23 mouse cellular contexts compared by ENCODE assay signal in genomic region chr19:31910423-31910822, GRCm38 (mm10). TPM values are rescaled to one million over a fixed set of nuclear protein-coding genes. Genes with fewer than 3 reads are reported as not detected.
DNase-seq lines count a peak whose midpoint lies in the region; ATAC-seq and TF ChIP-seq lines count a peak whose summit lies in the region.
"Had no signal": no experiment of that assay in that cellular context is flagged by ENCODE, and none has a peak within 500 bp of the region (broad histone marks: within the 10 kb centered on the region; RNA-seq: fewer than 3 reads in every experiment).

No protein-coding gene starts in this region.

- no peak for TF ChIP-seq POLR2A in thymus, adult 2 months (IDR thresholded peaks at IDR 0.05; ENCODE audit: control insufficient read depth, extremely low read depth, insufficient read depth, low read length, poor library complexity)

- H3K4me2 ChIP-seq in kidney, postnatal 0 days (ENCODE audit: low read length) = no peak overlapping the region
- H3K4me2 ChIP-seq: embryonic facial prominence, embryonic 12.5 days; heart, embryonic 12.5 days; kidney, embryonic 15.5 days; limb, embryonic 13.5 days; midbrain, embryonic 12.5 days; stomach, embryonic 15.5 days had no signal

- H3K27me3 ChIP-seq in kidney, postnatal 0 days (ENCODE audit: insufficient read depth, low read length) = no peaks in the 10 kb centered on the region
- no peaks in the 10 kb centered on the region for H3K27me3 ChIP-seq in thymus, adult 2 months (ENCODE audit: control insufficient read depth, insufficient read depth, low read length)
- H3K27me3 ChIP-seq: embryonic facial prominence, embryonic 12.5 days; heart, embryonic 12.5 days; kidney, embryonic 15.5 days; limb, embryonic 13.5 days; midbrain, embryonic 12.5 days; stomach, embryonic 15.5 days had no signal

- no peak overlapping the region for H3K27ac ChIP-seq in kidney, postnatal 0 days
- no peak overlapping the region for H3K27ac ChIP-seq in thymus, adult 2 months (ENCODE audit: control insufficient read depth, insufficient read depth, low read length)
- H3K27ac ChIP-seq: embryonic facial prominence, embryonic 12.5 days; kidney, embryonic 15.5 days; limb, embryonic 13.5 days; midbrain, embryonic 12.5 days; stomach, embryonic 15.5 days had no signal

- H3K4me3 ChIP-seq in kidney, postnatal 0 days (replicated peaks; ENCODE audit: low read depth, low read length) = no peak overlapping the region
- no peak overlapping the region for H3K4me3 ChIP-seq in thymus, adult 2 months (ENCODE audit: control insufficient read depth, insufficient read depth, low read length)
- H3K4me3 ChIP-seq: embryonic facial prominence, embryonic 12.5 days; heart, embryonic 12.5 days; kidney, embryonic 15.5 days; limb, embryonic 13.5 days; midbrain, embryonic 12.5 days; stomach, embryonic 15.5 days had no signal

- TF ChIP-seq CTCF in kidney, postnatal 0 days (IDR thresholded peaks at IDR 0.05; ENCODE audit: low read depth) = no peak
- no peak for TF ChIP-seq CTCF in thymus, adult 2 months (IDR thresholded peaks at IDR 0.05; ENCODE audit: borderline replicate concordance, control insufficient read depth, extremely low read depth, insufficient read depth, low read length, poor library complexity)

- ATAC-seq in kidney, postnatal 0 days (replicated peaks; ENCODE audit: low FRiP score, low read depth) = no peak
- ATAC-seq in activated CD4-positive, CD25-positive, alpha-beta regulatory T cell, adult 4 months = peak; percentile 92
- peak; percentile 76 for ATAC-seq in megakaryocyte, adult 5-6 weeks (ENCODE audit: poor library complexity, severe bottlenecking)

- H3K9me3 ChIP-seq in kidney, postnatal 0 days (replicated peaks; ENCODE audit: low read length) = no peaks in the 10 kb centered on the region
- H3K9me3 ChIP-seq: embryonic facial prominence, embryonic 12.5 days; G1E; heart, embryonic 12.5 days; kidney, embryonic 15.5 days; limb, embryonic 13.5 days; midbrain, embryonic 12.5 days; stomach, embryonic 15.5 days had no signal

- no peaks in the 10 kb centered on the region for H3K36me3 ChIP-seq in kidney, postnatal 0 days (ENCODE audit: insufficient read depth, low read length)
- no peaks in the 10 kb centered on the region for H3K36me3 ChIP-seq in thymus, adult 2 months (ENCODE audit: control insufficient read depth, insufficient read depth, low read length)
- H3K36me3 ChIP-seq: embryonic facial prominence, embryonic 12.5 days; G1E; heart, embryonic 12.5 days; kidney, embryonic 15.5 days; limb, embryonic 13.5 days; midbrain, embryonic 12.5 days; stomach, embryonic 15.5 days had no signal

- 44% methylated on average over 6 of the region's 6 CpGs for WGBS in kidney, postnatal 0 days
- WGBS in thymus, adult 2 months = 6% methylated on average over 6 of the region's 6 CpGs

- DNase-seq in kidney, postnatal 0 days (ENCODE audit: low spot score) = peak; percentile 33
- DNase-seq in kidney, adult 11 months = no peak
- peak; percentile 9 for DNase-seq in thymus, adult 2 months
- DNase-seq in spleen, postnatal 4 days (ENCODE audit: low spot score in 2 of 2) = no peak
- no peak for DNase-seq in urinary bladder, adult 18-20 months (ENCODE audit: low spot score in 2 of 2)
- no peak for DNase-seq in spleen, postnatal 14 days (ENCODE audit: low spot score in 2 of 2)
- DNase-seq: adrenal gland, postnatal 25 days; cerebellum, postnatal 25 days; gastrocnemius, postnatal 14 days; heart, postnatal 4 days had no signal

- H3K4me1 ChIP-seq in kidney, postnatal 0 days (replicated peaks; ENCODE audit: insufficient read depth, low read length) = no peaks in the 10 kb centered on the region
- no peaks in the 10 kb centered on the region for H3K4me1 ChIP-seq in thymus, adult 2 months (replicated peaks; ENCODE audit: control insufficient read depth, insufficient read depth, low read length)
- H3K4me1 ChIP-seq: embryonic facial prominence, embryonic 12.5 days; heart, embryonic 12.5 days; kidney, embryonic 15.5 days; midbrain, embryonic 12.5 days; stomach, embryonic 15.5 days had no signal

- no peak overlapping the region for H3K9ac ChIP-seq in kidney, postnatal 0 days (ENCODE audit: low read depth, low read length)
- H3K9ac ChIP-seq: embryonic facial prominence, embryonic 12.5 days; heart, embryonic 12.5 days; kidney, embryonic 15.5 days; limb, embryonic 13.5 days; midbrain, embryonic 12.5 days; stomach, embryonic 15.5 days had no signal

RNA-seq across cellular contexts. Expression of gene A1cf, which starts 41.9 kb away (rescaled TPM):
- 2.0 and 2.3 TPM in 2 replicates for polyA plus RNA-seq in kidney, postnatal 0 days (2015; fragmentation: Nextera tagmentation; extraction: Ambion mirVana)
- under 1 TPM in 1 of 2 experiments, not detected in 1; 0.13 TPM for polyA plus RNA-seq in activated CD4-positive, CD25-positive, alpha-beta regulatory T cell, adult 4 months (2017; shearing (Covaris generic))
- not detected in 2 replicates for total RNA-seq in megakaryocyte, adult 5-6 weeks (2015)
- total RNA-seq in megakaryocyte, adult 5-6 weeks (2017) = not detected in 2 replicates
- 0.04 and 0.08 TPM in 2 replicates for polyA plus RNA-seq in thymus, adult 2 months (2012; rRNA removed)
- total RNA-seq: adrenal gland, postnatal 25 days; gastrocnemius, postnatal 14 days; heart, postnatal 4 days; layer of hippocampus, adult 8-10 months; left cerebral cortex, adult 8-10 months had no signal
- polyA plus RNA-seq: embryonic facial prominence, embryonic 12.5 days; frontal cortex, adult 2 months; G1E; limb, embryonic 13.5 days; midbrain, embryonic 12.5 days; neural tube, embryonic 11.5 days had no signal

Comparison
In these comparisons a context has a peak if more than half of its experiments do, and no peak if none do; other contexts are left out.
1. DNase-seq: peak in kidney, postnatal 0 days (single experiment) and thymus, adult 2 months (single experiment); none in kidney, adult 11 months (single experiment), spleen, postnatal 4 days (0 of 2), urinary bladder, adult 18-20 months (0 of 2) and spleen, postnatal 14 days (0 of 2).